Mouse (Mus musculus) midbrain, embryonic 15.5 days (tissue): ENCODE measurements around the gene Tango2. TPM values are rescaled to one million over a fixed set of nuclear protein-coding genes. Genes with fewer than 3 reads are reported as not detected.

Source experiments
- ATAC-seq: fragments of 200-750 bp; cut with Nextera tagmentation; replicated peaks from 2 replicates; pipeline ENCODE4 v1.8.0; 2017; ENCODE audit warnings: moderate TSS enrichment
- H3K27ac ChIP-seq: fragments of 300-500 bp; sonication (generic); 2 replicates; pipeline ENCODE4 v1.5.1; 2015; ENCODE audit warnings: mild to moderate bottlenecking, inconsistent platforms
- H3K27me3 ChIP-seq: fragments of 300-500 bp; sonication (generic); replicated peaks from 2 replicates; pipeline ENCODE4 v1.6.1; 2015; ENCODE audit warnings: inconsistent platforms
- H3K36me3 ChIP-seq: fragments of 300-500 bp; sonication (generic); replicated peaks from 2 replicates; pipeline ENCODE4 v1.6.1; 2015; ENCODE audit warnings: inconsistent platforms
- H3K4me1 ChIP-seq: fragments of 300-500 bp; sonication (generic); 2 replicates; pipeline ENCODE4 v1.6.1; 2015; ENCODE audit warnings: inconsistent platforms
- H3K4me2 ChIP-seq: fragments of 300-500 bp; sonication (generic); 2 replicates; pipeline ENCODE4 v1.6.1; 2015; ENCODE audit warnings: inconsistent platforms, mild to moderate bottlenecking, moderate library complexity
- H3K4me3 ChIP-seq: fragments of 300-500 bp; sonication (generic); 2 replicates; pipeline ENCODE4 v1.5.1; 2015; ENCODE audit warnings: mild to moderate bottlenecking, inconsistent platforms
- H3K9ac ChIP-seq: fragments of 300-500 bp; sonication (generic); 2 replicates; pipeline ENCODE4 v1.6.1; 2015; ENCODE audit warnings: mild to moderate bottlenecking, inconsistent platforms
- H3K9me3 ChIP-seq: fragments of 300-500 bp; sonication (generic); 2 replicates; pipeline ENCODE4 v1.6.1; 2016; ENCODE audit warnings: inconsistent platforms
- WGBS: fragments of 180-500 bp; shearing (Covaris S2); methylation state at CpG from one replicate; pipeline ENCODE4 v1.1.7; 2015; ENCODE audit warnings: mixed read lengths; 5-methylcytosine and 5-hydroxymethylcytosine counted together
- polyA plus RNA-seq: library from polyadenylated mRNA; unstranded; fragments of >200 nt; fragmentation: Nextera tagmentation; extraction: Ambion mirVana; gene quantifications from 2 replicates; pipeline ENCODE4 v1.2.1, GENCODE M21; 2015

Tango2 gene
- 74.3 and 83.1 TPM in 2 replicates for polyA plus RNA-seq

DNA sequence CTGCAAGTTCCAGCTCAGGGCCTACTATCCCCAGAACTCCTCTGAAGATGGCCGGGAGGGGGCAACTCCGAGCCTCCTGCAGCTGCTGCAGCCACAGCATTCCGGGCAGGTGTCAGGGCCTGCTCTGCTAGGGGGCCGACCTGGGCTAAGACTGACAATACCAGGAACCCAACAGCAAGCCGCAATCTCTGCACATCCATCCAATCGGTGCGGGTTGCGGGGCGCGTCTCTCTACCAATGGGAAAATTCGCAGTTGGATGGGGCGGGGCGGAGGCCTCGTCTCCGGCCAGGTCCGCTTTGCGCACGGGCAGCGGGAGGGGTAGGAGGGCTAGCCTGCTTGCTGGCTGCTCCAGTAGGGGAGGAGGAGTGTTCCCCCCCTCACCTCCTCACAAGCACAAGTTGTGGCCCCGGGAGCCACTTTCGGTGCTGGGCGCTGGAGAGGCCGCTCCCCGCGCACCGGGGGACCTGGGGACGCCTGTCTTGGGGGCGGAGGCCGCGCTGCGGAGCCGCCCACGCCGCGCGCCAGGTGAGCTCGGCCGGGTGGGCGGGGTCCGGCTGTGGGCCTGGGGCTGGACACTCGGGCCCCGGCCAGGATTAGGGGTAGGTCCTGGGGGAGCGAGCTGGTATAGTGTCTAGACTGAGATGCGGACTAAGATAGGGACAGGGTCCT lies at the start of gene Tango2, which contains the start of gene Arvcf:
TSS of gene Tango2 (minus strand) at position 173 of the 670 bp plus-strand sequence.
TSS of gene Arvcf (plus strand) at position 252 of the 670 bp plus-strand sequence.
- no peaks in the 10 kb centered on the region for H3K9me3 ChIP-seq
- H3K36me3 ChIP-seq, result no peaks in the 10 kb centered on the region
- 0 out of 2 replicates have a peak, but pooled peaks cover 3% of the 10 kb centered on the region for H3K27me3 ChIP-seq
- H3K4me3 ChIP-seq, result peak within 1 kb of the TSS; percentile 64
- under 1% methylated on average over 44 of the region's 44 CpGs for WGBS
- peak within 1 kb of the TSS; percentile 71 for H3K4me2 ChIP-seq
- H3K9ac ChIP-seq, result peak within 1 kb of the TSS; percentile 66
- H3K27ac ChIP-seq, result peak within 1 kb of the TSS; percentile 63
- H3K4me1 ChIP-seq, result peaks cover 56% of the 10 kb centered on the region
- ATAC-seq, result peak; percentile 91

DNA sequence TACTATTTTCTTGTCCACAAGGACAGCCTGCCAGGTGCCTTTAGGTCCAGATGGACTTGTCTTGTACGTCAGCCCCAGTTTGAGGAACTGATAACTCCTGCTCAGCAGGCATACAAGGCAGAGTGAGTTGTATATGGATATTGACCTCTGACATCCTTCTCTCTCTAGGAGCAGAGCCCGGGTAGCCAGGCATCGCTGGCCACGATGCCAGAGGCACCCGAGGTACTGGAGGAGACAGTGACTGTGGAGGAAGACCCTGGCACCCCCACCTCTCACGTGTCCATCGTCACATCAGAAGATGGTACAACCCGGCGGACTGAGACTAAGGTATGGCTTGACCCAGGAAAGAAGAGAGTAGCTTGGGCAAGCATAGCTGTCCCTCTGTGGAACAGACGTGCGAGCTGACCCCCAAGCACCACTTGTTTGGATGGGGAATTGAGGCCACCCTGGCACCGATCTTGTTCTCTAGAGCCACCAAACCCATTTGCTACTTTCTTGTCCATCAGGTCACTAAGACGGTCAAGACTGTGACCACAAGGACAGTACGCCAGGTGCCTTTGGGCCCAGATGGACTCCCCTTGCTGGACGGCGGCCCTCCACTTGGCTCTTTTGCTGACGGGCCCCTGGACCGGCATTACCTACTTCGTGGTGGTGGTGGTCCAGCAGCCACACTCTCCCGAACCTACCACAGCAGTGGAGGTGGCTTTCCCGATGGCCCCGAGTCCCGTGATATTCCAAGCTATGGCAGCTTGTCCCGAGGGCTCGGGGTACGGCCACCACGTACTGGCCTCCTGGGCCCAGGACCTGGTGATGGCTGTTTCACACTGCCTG lies 49.1 kb upstream of the Tango2 start:
- Histone ChIP-seq H3K4me3 (no peak overlapping the region), H3K27ac (0 out of 2 replicates have a peak overlapping the region, but pooled peaks have one; percentile 71), H3K9me3 (no peaks in the 10 kb centered on the region), H3K36me3 (peaks cover 20% of the 10 kb centered on the region), H3K27me3 (no peaks in the 10 kb centered on the region), H3K4me2 (no peak overlapping the region), H3K9ac (no peak overlapping the region), H3K4me1 (peaks cover 74% of the 10 kb centered on the region)
- WGBS, result 96% methylated on average over 27 of the region's 27 CpGs
- no peak for ATAC-seq

GRCm38 (mm10) chr16:18396201-18396600 lies 48.3 kb upstream of the Tango2 start:
- WGBS, result 54% methylated on average over 2 of the region's 2 CpGs
- no peak overlapping the region for H3K4me2 ChIP-seq
- peak overlapping the region; percentile 71 for H3K27ac ChIP-seq
- H3K4me1 ChIP-seq, result peaks cover 67% of the 10 kb centered on the region
- ATAC-seq, result no peak
- H3K9me3 ChIP-seq, result no peaks in the 10 kb centered on the region
- no peak overlapping the region for H3K4me3 ChIP-seq
- H3K9ac ChIP-seq, result no peak overlapping the region
- H3K27me3 ChIP-seq, result no peaks in the 10 kb centered on the region
- H3K36me3 ChIP-seq, result peaks cover 17% of the 10 kb centered on the region

GRCm38 (mm10) chr16:18395620-18396036 lies 47.7 kb upstream of the Tango2 start:
- ATAC-seq, result no peak
- Histone ChIP-seq H3K27ac (peak overlapping the region; percentile 71), H3K4me2 (peak overlapping the region; percentile 27; the same call in 1 of the 2 replicates), H3K27me3 (no peaks in the 10 kb centered on the region), H3K9me3 (no peaks in the 10 kb centered on the region), H3K9ac (no peak overlapping the region), H3K36me3 (peaks cover 17% of the 10 kb centered on the region), H3K4me3 (no peak overlapping the region), H3K4me1 (peaks cover 61% of the 10 kb centered on the region)
- WGBS, result 7% methylated on average over 6 of the region's 7 CpGs

DNA sequence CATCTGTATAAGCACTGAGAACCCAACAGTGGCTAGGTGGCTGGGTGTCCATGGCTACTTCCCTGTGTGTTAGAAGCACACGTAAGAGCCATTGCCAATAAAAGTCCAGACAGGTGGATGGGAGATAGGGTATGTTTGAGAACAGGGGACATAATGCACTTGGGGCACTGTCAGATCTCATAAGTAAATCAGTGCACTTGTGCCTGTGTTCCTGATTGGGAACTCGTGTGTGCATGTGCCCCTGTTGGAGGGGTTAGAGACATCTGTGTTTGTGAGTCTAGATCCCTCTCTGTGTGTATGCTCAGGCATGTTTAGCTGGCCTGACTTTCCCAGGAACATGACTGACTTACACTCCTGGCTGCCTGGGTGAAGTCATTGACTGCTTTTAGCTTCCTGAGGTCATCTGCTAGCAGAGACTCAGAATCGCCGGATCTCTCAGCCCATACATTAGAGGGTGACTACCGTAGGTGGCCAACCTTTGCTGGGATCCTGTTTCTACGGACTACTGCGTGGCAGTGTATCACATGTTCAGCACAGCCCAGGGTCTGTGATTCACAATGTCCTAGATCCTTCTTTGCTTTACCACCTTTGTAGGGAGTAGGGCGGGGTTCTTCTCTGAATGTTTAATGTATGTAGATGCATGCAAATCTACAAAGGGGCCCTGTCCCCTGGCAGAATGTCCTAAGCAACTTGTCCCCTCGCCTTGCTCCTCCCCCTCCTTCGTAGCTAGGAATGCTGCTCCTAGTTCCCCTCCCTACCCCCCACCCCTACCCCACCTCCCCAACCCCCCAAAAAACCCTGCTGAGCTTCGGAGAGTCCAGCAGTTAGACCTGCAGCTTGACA lies 47.1 kb upstream of the Tango2 start:
- Histone ChIP-seq H3K4me3 (no peak overlapping the region), H3K4me1 (peaks cover 55% of the 10 kb centered on the region), H3K4me2 (peak overlapping the region; percentile 27), H3K9ac (no peak overlapping the region; the same call in 1 of the 2 replicates), H3K27ac (peak overlapping the region; percentile 62), H3K36me3 (peaks cover 17% of the 10 kb centered on the region), H3K9me3 (no peaks in the 10 kb centered on the region), H3K27me3 (no peaks in the 10 kb centered on the region)
- ATAC-seq, result no peak
- WGBS, result 11% methylated on average over 11 of the region's 11 CpGs

- 53% methylated on average over 3 of the region's 3 CpGs for WGBS
- ATAC-seq, result no peak
- H3K36me3 ChIP-seq, result peaks cover 14% of the 10 kb centered on the region
- H3K4me2 ChIP-seq, result peak overlapping the region; percentile 70
- peak overlapping the region; percentile 86 for H3K27ac ChIP-seq
- H3K9ac ChIP-seq, result no peak overlapping the region
- H3K9me3 ChIP-seq, result no peaks in the 10 kb centered on the region
- no peaks in the 10 kb centered on the region for H3K27me3 ChIP-seq
- peak overlapping the region; percentile 65 for H3K4me3 ChIP-seq
- peaks cover 49% of the 10 kb centered on the region for H3K4me1 ChIP-seq
These were observed 46.2 kb upstream of the Tango2 start for GRCm38 (mm10) chr16:18394056-18394455.

- Histone ChIP-seq H3K27ac (peak overlapping the region; percentile 86), H3K27me3 (no peaks in the 10 kb centered on the region), H3K4me1 (peaks cover 54% of the 10 kb centered on the region), H3K9ac (peak overlapping the region; percentile 70; the same call in 1 of the 2 replicates), H3K36me3 (peaks cover 14% of the 10 kb centered on the region), H3K4me3 (peak overlapping the region; percentile 65), H3K4me2 (peak overlapping the region; percentile 70), H3K9me3 (no peaks in the 10 kb centered on the region)
- peak; percentile 4; the same call in 1 of the 2 replicates for ATAC-seq
- 43% methylated on average over 5 of the region's 5 CpGs for WGBS
These were observed 45.7 kb upstream of the Tango2 start for GRCm38 (mm10) chr16:18393595-18393994.

DNA sequence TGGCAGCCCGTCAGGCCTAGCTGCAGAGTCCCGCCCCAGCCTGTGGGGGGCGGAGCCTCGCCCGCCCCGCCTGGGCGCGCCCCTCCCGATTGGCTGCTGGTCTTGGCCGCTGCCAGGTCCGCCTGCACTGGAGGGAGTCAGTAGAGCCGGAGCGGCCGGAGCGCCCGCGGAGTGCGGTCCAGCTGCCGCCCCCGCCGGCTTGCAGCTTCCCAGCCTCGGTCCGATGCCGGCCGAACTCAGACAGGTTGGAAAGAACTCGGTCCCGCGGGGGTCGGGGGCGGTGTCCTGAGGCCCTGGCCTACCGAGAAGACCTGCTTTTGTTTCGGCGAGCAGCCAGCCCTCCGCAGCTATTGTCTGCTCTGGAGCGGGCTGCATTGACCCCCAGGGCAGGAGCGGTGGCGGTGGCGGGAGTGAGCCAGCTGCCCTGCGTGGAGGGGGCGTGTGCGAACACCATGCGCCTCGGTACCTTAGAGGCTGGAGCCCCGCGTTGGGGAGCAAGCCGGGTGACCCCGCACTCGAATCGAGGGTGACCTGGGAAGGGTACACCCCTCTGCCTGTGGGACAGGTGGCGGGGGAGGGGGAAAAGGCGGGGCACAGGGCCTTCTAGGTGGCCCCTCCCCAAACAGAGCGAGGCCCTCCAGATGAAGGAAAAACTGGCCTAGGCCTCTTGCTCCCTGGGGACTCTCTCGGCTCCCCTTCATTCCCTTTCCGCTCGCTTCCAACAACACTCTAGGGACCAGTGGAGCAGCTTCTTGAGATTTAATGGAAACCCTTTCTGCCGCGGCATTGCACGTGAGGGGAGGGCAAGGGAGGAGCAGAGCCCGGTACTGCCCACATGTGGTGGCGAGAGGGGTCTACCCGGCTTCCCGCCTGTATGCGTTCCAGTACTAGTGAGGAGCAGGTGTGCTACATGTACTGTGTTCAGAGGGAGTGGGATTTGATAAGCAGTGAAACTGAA lies 44.8 kb upstream of the Tango2 start:
- peak overlapping the region; percentile 70 for H3K4me2 ChIP-seq
- H3K4me1 ChIP-seq, result peaks cover 62% of the 10 kb centered on the region
- H3K36me3 ChIP-seq, result peaks cover 8% of the 10 kb centered on the region
- peak overlapping the region; percentile 65 for H3K4me3 ChIP-seq
- H3K27ac ChIP-seq, result peak overlapping the region; percentile 86
- H3K9me3 ChIP-seq, result no peaks in the 10 kb centered on the region
- peak overlapping the region; percentile 70 for H3K9ac ChIP-seq
- no peaks in the 10 kb centered on the region for H3K27me3 ChIP-seq
- ATAC-seq, result peak; percentile 85
- WGBS, result 0% methylated on average over 62 of the region's 63 CpGs

DNA sequence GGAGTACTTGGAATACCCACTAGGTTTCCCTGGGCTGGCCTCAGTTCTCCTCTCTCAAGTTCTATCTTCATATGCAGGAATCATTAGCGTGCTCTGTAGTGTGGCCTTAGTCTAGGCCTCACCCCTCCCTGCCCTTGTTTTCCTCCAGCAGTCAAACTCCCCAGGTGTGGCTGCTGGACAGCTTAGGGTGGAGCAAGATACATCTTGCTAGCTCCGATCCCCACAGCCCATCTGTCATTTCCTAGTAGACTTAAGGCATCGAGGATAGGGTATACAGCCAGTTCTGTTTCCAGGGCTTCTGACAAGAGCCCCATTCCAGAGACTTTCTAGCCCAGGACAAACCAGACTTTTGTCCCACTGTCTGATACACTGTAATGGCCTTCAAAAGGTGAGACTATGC lies 43.8 kb upstream of the Tango2 start:
- H3K4me1 ChIP-seq, result peaks cover 70% of the 10 kb centered on the region
- H3K36me3 ChIP-seq, result no peaks in the 10 kb centered on the region
- no peak for ATAC-seq
- H3K4me2 ChIP-seq, result 0 out of 2 replicates have a peak overlapping the region, but pooled peaks have one; percentile 70
- no peaks in the 10 kb centered on the region for H3K27me3 ChIP-seq
- no peaks in the 10 kb centered on the region for H3K9me3 ChIP-seq
- no peak overlapping the region for H3K9ac ChIP-seq
- H3K4me3 ChIP-seq, result no peak overlapping the region
- 75% methylated on average over 3 of the region's 3 CpGs for WGBS
- H3K27ac ChIP-seq, result no peak overlapping the region

DNA sequence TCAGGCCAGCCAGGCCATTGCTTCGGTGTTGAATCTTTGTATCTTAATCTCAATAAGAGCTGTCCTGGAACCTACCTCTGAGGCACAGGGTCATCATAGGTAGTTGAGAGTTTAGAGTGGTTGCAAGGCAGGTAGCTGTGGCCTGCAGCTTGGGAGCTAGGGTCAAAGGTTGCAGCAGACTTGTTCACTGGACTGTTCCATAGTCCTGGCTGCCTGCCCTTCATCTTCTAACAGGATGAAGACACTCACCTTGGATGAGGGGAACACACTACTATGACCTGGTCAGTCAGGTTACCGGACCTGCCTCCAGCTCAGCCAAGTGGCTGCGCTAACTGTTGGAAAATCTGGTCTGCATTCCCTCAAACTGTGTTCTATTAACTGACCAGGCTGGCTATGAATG lies 43.2 kb upstream of the Tango2 start:
- Histone ChIP-seq H3K4me1 (peaks cover 64% of the 10 kb centered on the region), H3K9me3 (no peaks in the 10 kb centered on the region), H3K4me3 (no peak overlapping the region), H3K9ac (no peak overlapping the region), H3K27me3 (no peaks in the 10 kb centered on the region), H3K36me3 (no peaks in the 10 kb centered on the region), H3K4me2 (no peak overlapping the region), H3K27ac (no peak overlapping the region)
- 96% methylated on average over 3 of the region's 3 CpGs for WGBS
- no peak for ATAC-seq

GRCm38 (mm10) chr16:18390399-18390798 lies 42.5 kb upstream of the Tango2 start:
- WGBS, result 71% methylated on average over 6 of the region's 6 CpGs
- no peaks in the 10 kb centered on the region for H3K27me3 ChIP-seq
- H3K27ac ChIP-seq, result no peak overlapping the region
- no peak overlapping the region for H3K4me2 ChIP-seq
- H3K4me1 ChIP-seq, result peaks cover 58% of the 10 kb centered on the region
- no peaks in the 10 kb centered on the region for H3K36me3 ChIP-seq
- ATAC-seq, result no peak
- H3K4me3 ChIP-seq, result no peak overlapping the region
- no peaks in the 10 kb centered on the region for H3K9me3 ChIP-seq
- H3K9ac ChIP-seq, result no peak overlapping the region
